Mouse (Mus musculus): Measurements from ENCODE around the gene Astn2. TPM values are rescaled to one million over a fixed set of nuclear protein-coding genes. Genes with fewer than 3 reads are reported as not detected.

Astn2 gene
- polyA plus RNA-seq, 1 experiment from 2014 or later, result 0.15 TPM

DNA sequence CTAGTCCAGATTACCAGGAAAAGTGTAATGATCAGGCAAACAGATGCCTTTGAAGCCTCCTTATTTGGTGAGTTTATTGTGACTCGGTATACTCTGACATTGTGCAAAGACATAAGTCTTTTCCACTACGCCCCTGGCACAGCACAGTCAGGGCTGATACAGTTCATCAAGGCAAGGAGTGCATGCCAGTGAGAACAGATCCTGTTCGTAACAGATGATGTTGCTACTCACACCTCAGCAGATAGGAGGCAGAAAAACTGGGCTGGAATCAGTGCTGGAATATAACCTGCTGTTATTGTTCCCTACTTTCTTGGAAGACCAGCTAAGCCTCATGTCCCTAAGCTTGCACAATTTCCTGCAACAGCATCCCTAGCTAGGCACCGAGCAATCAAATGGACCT, 565.6 kb downstream of the Astn2 start:
- Histone ChIP-seq H3K9me3 (replicated peaks) (no peaks in the 10 kb centered on the region), H3K27ac (ENCODE audit: poor library complexity, severe bottlenecking) (no peak overlapping the region), H3K27me3 (replicated peaks) (no peaks in the 10 kb centered on the region), H3K4me2 (no peak overlapping the region), H3K4me1 (replicated peaks) (no peaks in the 10 kb centered on the region), H3K36me3 (no peaks in the 10 kb centered on the region), H3K9ac (no peak overlapping the region), H3K4me3 (no peak overlapping the region)
- WGBS, result 78% methylated on average over 4 of the region's 4 CpGs
- ATAC-seq (ENCODE audit: insufficient number of reproducible peaks, low FRiP score), result no peak

- Histone ChIP-seq H3K27ac (ENCODE audit: poor library complexity, severe bottlenecking) (no peak overlapping the region), H3K4me2 (no peak overlapping the region)
Measured at GRCm38 (mm10) chr4:65832971-65833370, 571.4 kb downstream of the Astn2 start.

DNA sequence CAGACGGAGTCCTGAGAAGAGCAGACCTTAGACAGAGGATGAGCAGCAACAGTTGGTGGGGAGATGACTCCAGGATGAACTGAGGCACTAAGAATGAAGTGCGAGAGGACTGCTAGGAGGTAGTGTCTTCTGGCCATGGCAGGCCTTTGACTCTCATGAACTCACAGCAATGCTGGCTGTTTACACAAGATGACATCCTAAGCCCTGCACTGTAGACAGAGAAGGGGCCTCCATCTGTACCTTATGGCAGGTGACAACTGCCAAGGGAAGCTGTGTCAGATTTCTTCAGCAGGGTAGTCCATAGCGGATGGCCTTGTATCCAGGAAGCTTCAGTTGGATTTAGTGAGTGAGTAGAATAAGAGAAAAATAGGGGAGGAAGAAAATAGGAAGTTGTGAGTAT, 572.5 kb downstream of the Astn2 start:
- 79% methylated on average over 3 of the region's 3 CpGs for WGBS
- no peak overlapping the region for H3K27ac ChIP-seq (ENCODE audit: poor library complexity, severe bottlenecking)
- H3K4me1 ChIP-seq (replicated peaks), result no peaks in the 10 kb centered on the region
- H3K4me3 ChIP-seq, result no peak overlapping the region
- ATAC-seq (ENCODE audit: insufficient number of reproducible peaks, low FRiP score), result no peak
- no peaks in the 10 kb centered on the region for H3K9me3 ChIP-seq (replicated peaks)
- no peaks in the 10 kb centered on the region for H3K27me3 ChIP-seq (replicated peaks)
- no peaks in the 10 kb centered on the region for H3K36me3 ChIP-seq
- H3K9ac ChIP-seq, result no peak overlapping the region
- no peak overlapping the region for H3K4me2 ChIP-seq

More at GRCm38 (mm10) chr4:65832971-65833370, 571.4 kb downstream of the Astn2 start:
- WGBS, result 90% methylated on average over 1 of the region's 1 CpGs
- Histone ChIP-seq H3K4me3 (no peak overlapping the region), H3K4me1 (replicated peaks) (no peaks in the 10 kb centered on the region), H3K36me3 (no peaks in the 10 kb centered on the region), H3K9me3 (replicated peaks) (no peaks in the 10 kb centered on the region), H3K9ac (no peak overlapping the region), H3K27me3 (replicated peaks) (no peaks in the 10 kb centered on the region)
- no peak for ATAC-seq (ENCODE audit: insufficient number of reproducible peaks, low FRiP score)

DNA sequence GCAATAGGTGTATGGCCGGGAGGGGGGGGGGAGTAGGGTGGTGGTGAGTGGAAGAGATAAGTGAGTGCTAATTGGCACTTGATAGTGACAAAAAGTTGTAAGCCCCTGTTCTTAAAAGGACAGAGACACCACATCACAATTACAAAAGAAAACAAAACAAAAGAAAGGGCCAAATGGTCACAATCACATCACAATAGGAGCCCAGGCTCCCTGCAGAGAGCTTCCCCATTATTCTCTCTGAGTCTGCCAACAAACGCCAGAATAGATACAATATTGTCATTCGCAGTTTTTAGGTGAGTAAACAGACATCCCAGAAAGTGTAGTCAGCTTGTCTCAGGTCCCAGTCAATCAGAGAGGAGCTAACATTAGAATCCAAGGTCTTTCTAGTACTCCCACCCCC, 573.9 kb downstream of the Astn2 start:
- Histone ChIP-seq H3K9ac (no peak overlapping the region), H3K36me3 (no peaks in the 10 kb centered on the region), H3K27ac (ENCODE audit: poor library complexity, severe bottlenecking) (no peak overlapping the region), H3K4me1 (replicated peaks) (no peaks in the 10 kb centered on the region), H3K4me3 (no peak overlapping the region), H3K27me3 (replicated peaks) (no peaks in the 10 kb centered on the region), H3K9me3 (replicated peaks) (no peaks in the 10 kb centered on the region), H3K4me2 (no peak overlapping the region)
- 6% methylated on average over 3 of the region's 3 CpGs for WGBS
- no peak for ATAC-seq (ENCODE audit: insufficient number of reproducible peaks, low FRiP score)

DNA sequence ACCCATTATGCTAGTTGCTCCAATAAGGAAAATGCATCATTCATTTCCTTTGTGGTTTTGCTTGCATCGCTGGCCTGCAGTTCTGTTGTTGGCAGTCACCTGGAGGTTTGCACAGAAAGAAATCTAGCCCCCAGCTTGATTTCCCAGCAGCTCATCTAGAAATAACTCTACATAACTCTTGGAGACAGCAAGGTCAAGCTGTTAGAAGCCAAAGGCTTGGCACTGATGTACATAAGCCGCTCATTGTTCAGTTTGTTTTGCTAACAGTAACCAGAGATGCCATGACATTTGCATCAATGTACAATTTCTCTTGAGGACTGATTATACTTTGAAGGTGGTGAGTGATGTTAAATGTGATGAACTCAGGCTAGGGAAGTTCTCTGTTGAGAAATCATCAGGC, 583.3 kb downstream of the Astn2 start:
- H3K27ac ChIP-seq (ENCODE audit: poor library complexity, severe bottlenecking), result no peak overlapping the region

DNA sequence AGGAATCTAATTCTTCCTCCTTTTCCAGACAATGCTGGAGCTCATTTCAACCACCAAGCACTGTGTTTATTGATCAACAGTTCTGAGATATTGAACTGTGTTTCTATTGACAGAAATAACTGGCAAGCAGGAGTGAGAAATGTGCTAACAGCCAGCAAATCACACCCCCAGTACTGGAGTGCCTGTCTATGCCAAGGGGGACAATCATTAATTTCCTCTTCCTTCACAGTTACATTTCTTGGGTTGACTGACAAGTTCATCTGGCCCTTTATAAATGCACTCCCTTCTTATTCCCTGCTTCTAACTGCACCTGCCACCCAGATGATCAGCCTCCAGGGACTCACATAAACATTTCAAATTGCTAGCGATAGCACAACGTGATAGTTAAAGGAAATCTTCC, 584.2 kb downstream of the Astn2 start:
- Histone ChIP-seq H3K9ac (no peak overlapping the region), H3K9me3 (replicated peaks) (no peaks in the 10 kb centered on the region), H3K27ac (ENCODE audit: poor library complexity, severe bottlenecking) (no peak overlapping the region), H3K4me2 (no peak overlapping the region), H3K4me3 (no peak overlapping the region), H3K27me3 (replicated peaks) (no peaks in the 10 kb centered on the region), H3K36me3 (no peaks in the 10 kb centered on the region), H3K4me1 (replicated peaks) (peaks cover 16% of the 10 kb centered on the region; the same call in 1 of the 2 replicates)
- 67% methylated on average over 2 of the region's 2 CpGs for WGBS
- no peak for ATAC-seq (ENCODE audit: insufficient number of reproducible peaks, low FRiP score)

More for the DNA sequence above, 583.3 kb downstream of the Astn2 start:
- no peaks in the 10 kb centered on the region for H3K9me3 ChIP-seq (replicated peaks)
- no peak overlapping the region for H3K9ac ChIP-seq
- no peaks in the 10 kb centered on the region for H3K36me3 ChIP-seq
- H3K4me1 ChIP-seq (replicated peaks), result peaks cover 16% of the 10 kb centered on the region; the same call in 1 of the 2 replicates
- no peak overlapping the region for H3K4me3 ChIP-seq
- H3K4me2 ChIP-seq, result no peak overlapping the region
- WGBS, result 45% methylated on average over 2 of the region's 2 CpGs
- H3K27me3 ChIP-seq (replicated peaks), result no peaks in the 10 kb centered on the region
- no peak for ATAC-seq (ENCODE audit: insufficient number of reproducible peaks, low FRiP score)

DNA sequence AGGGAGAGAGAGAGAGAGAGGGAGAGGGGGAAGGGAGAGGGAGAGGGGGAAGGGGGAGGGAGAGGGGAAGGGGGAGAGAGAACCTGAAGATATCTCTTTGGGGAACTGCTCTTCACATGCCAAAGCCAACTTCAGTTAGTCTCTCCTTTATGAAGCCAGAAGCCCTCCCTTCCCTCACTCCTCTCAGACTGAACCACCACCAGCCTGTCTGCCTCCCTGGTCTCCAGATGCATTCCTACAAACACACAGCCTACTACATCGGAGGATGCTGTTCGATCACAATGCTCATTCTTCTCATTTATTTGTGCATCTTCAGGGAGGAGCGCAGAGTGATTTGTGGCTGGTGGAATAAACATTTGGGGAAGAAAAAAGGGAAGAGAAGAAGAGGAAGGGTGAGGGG, 584.6 kb downstream of the Astn2 start:
- Histone ChIP-seq H3K9me3 (replicated peaks) (no peaks in the 10 kb centered on the region), H3K4me1 (replicated peaks) (peaks cover 16% of the 10 kb centered on the region; the same call in 1 of the 2 replicates), H3K9ac (no peak overlapping the region), H3K36me3 (no peaks in the 10 kb centered on the region), H3K4me3 (no peak overlapping the region), H3K27me3 (replicated peaks) (no peaks in the 10 kb centered on the region), H3K27ac (ENCODE audit: poor library complexity, severe bottlenecking) (no peak overlapping the region), H3K4me2 (no peak overlapping the region)
- no peak for ATAC-seq (ENCODE audit: insufficient number of reproducible peaks, low FRiP score)
- WGBS, result 65% methylated on average over 3 of the region's 3 CpGs

- Histone ChIP-seq H3K4me3 (no peak overlapping the region), H3K27ac (ENCODE audit: poor library complexity, severe bottlenecking) (peak overlapping the region; percentile 71), H3K4me1 (replicated peaks) (0 out of 2 replicates have a peak, but pooled peaks cover 3% of the 10 kb centered on the region), H3K27me3 (replicated peaks) (no peaks in the 10 kb centered on the region), H3K4me2 (no peak overlapping the region), H3K9me3 (replicated peaks) (no peaks in the 10 kb centered on the region), H3K36me3 (no peaks in the 10 kb centered on the region), H3K9ac (no peak overlapping the region)
- WGBS, result 54% methylated on average over 2 of the region's 2 CpGs
- peak; percentile 71; the same call in 1 of the 2 replicates for ATAC-seq (ENCODE audit: insufficient number of reproducible peaks, low FRiP score)
Measured at GRCm38 (mm10) chr4:65814176-65814535, 590.3 kb downstream of the Astn2 start.

- Histone ChIP-seq H3K4me1 (replicated peaks) (0 out of 2 replicates have a peak, but pooled peaks cover 3% of the 10 kb centered on the region), H3K36me3 (no peaks in the 10 kb centered on the region), H3K27me3 (replicated peaks) (no peaks in the 10 kb centered on the region), H3K4me2 (no peak overlapping the region), H3K27ac (ENCODE audit: poor library complexity, severe bottlenecking) (peak overlapping the region; percentile 71), H3K9ac (no peak overlapping the region), H3K9me3 (replicated peaks) (no peaks in the 10 kb centered on the region), H3K4me3 (no peak overlapping the region)
- 37% methylated on average over 1 of the region's 1 CpGs for WGBS
- ATAC-seq (ENCODE audit: insufficient number of reproducible peaks, low FRiP score), result no peak
Measured at GRCm38 (mm10) chr4:65813500-65814175, 590.8 kb downstream of the Astn2 start.

- H3K4me3 ChIP-seq, result no peak overlapping the region
- H3K27me3 ChIP-seq (replicated peaks), result no peaks in the 10 kb centered on the region
- no peak for ATAC-seq (ENCODE audit: insufficient number of reproducible peaks, low FRiP score)
- no peak overlapping the region for H3K27ac ChIP-seq (ENCODE audit: poor library complexity, severe bottlenecking)
- no peaks in the 10 kb centered on the region for H3K4me1 ChIP-seq (replicated peaks)
- H3K9ac ChIP-seq, result no peak overlapping the region
- no peaks in the 10 kb centered on the region for H3K36me3 ChIP-seq
- no peak overlapping the region for H3K4me2 ChIP-seq
- 76% methylated on average over 3 of the region's 3 CpGs for WGBS
- H3K9me3 ChIP-seq (replicated peaks), result no peaks in the 10 kb centered on the region
Measured at GRCm38 (mm10) chr4:65807341-65807740, 597.1 kb downstream of the Astn2 start.

- H3K27me3 ChIP-seq (replicated peaks), result no peaks in the 10 kb centered on the region
- no peaks in the 10 kb centered on the region for H3K4me1 ChIP-seq (replicated peaks)
- 49% methylated on average over 3 of the region's 3 CpGs for WGBS
- ATAC-seq (ENCODE audit: insufficient number of reproducible peaks, low FRiP score), result no peak
- no peak overlapping the region for H3K9ac ChIP-seq
- no peak overlapping the region for H3K4me3 ChIP-seq
- no peak overlapping the region for H3K27ac ChIP-seq (ENCODE audit: poor library complexity, severe bottlenecking)
- no peaks in the 10 kb centered on the region for H3K9me3 ChIP-seq (replicated peaks)
- H3K36me3 ChIP-seq, result no peaks in the 10 kb centered on the region
- H3K4me2 ChIP-seq, result no peak overlapping the region
Measured at GRCm38 (mm10) chr4:65801204-65801603, 603.2 kb downstream of the Astn2 start.

GRCm38 (mm10) chr4:65791051-65791450, 613.4 kb downstream of the Astn2 start:
- Histone ChIP-seq H3K27ac (ENCODE audit: poor library complexity, severe bottlenecking) (no peak overlapping the region), H3K27me3 (replicated peaks) (no peaks in the 10 kb centered on the region), H3K4me3 (no peak overlapping the region), H3K9ac (no peak overlapping the region), H3K9me3 (replicated peaks) (no peaks in the 10 kb centered on the region), H3K4me1 (replicated peaks) (no peaks in the 10 kb centered on the region), H3K4me2 (no peak overlapping the region), H3K36me3 (no peaks in the 10 kb centered on the region)
- ATAC-seq (ENCODE audit: insufficient number of reproducible peaks, low FRiP score), result no peak

Data from heart, embryonic 12.5 days (tissue).